Mouse (Mus musculus): ENCODE data around the gene Tubb1.

Gene Tubb1

DNA sequence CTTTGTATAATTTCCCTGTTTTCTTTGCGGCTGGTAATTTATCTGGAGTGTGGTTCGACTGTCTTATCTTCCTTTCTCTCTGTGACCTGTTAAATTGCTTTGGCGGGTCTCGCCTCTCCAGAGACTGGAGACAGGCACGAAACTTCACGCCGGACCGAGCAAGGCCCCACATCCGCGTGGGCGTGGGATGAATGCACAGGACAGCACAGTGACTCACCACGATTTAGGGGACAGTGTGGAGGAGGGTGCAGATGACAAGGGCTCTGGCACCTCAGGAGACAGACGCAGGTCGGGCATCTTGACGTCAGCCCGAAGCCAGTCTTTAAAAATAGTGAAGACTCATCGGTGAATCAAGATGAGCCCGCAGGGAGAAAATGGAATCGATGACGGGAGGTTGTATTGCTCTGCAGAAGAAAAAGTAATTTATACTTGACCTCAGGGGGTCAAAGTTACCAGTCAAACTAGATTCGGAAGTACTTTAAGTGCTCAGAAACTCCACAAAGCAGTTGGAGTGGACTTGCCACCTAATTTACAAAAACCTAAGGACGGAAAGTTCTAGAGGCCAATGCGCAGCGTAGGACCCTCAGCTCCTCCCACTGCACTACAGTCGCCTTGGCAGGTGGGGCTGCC lies 52.5 kb downstream of the Tubb1 start:
- DNase-seq (ENCODE audit: low read depth, low spot score), result no peak
